Mouse (Mus musculus) layer of hippocampus, adult 2 months (tissue): ENCODE measurements around the gene Armt1. TPM values are rescaled to one million over a fixed set of nuclear protein-coding genes. Genes with fewer than 3 reads are reported as not detected.

ENCODE experiments used
- DNase-seq, 2 experiments: peaks; one replicate each; pipeline ENCODE4 v3.0.0; 2022; ENCODE audit warnings: low spot score in 2 of 2
- H3K27ac ChIP-seq: fragments of 200-600 bp; 2 replicates; pipeline ENCODE4 v1.8.1; 2022
- H3K4me3 ChIP-seq: fragments of 200-600 bp; 2 replicates; pipeline ENCODE4 v1.8.1; 2022; ENCODE audit warnings: mild to moderate bottlenecking
- CTCF ChIP-seq: fragments of 200-600 bp; conservative IDR thresholded peaks from 2 replicates; pipeline ENCODE4 v1.8.1; 2022; ENCODE audit warnings: antibody characterized with exemption, mild to moderate bottlenecking, moderate library complexity
- total RNA-seq, 2 experiments: library from RNA; stranded (reverse); gene quantifications; 2 replicates each; pipeline ENCODE4 v1.2.3; 2021

The Armt1 gene
- total RNA-seq, 2 experiments from 2014 or later: 24.0 to 24.9 TPM

DNA sequence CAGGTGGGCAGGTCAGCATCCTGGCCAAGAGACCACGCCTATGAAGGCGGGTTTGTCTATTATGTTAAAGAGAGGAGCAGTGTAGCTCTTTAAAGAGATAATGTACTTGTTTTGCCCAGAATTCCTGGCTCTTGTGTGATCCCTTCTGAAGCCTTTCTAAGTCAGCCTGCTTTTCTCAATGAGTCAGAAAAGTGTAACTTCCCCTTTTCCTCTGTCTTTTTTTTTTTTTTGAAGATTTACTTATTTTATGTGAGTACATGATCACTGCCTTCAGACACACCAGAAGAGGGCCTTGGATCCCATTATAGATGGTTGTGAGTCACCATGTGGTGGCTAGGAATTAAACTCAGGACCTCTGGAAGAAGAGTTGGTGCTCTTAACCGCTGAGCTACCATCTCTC is 37.1 kb downstream of the Armt1 start:
- Histone ChIP-seq H3K27ac (no peak overlapping the region), H3K4me3 (no peak overlapping the region)
- no peak for DNase-seq
- TF ChIP-seq CTCF: no peak

DNA sequence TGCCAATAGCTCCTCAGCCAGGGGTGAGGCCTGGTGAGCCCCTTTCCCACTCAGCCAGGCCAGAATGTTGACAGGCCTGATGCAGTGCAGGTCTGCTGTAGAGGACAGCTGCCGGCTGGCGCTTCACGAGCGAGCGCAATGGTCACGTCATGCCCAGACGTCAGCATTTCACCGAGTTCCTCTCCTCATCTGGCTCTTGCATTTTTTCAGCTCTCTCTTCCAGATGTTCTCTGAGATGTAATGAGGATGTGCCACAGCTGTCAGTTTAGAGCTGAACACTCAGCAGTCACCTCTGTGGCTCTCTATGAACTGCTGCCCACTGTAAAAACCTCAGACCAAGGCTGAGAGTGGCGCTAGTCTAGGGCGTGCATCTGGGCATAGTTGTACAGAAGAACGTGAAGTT is 41.3 kb downstream of the Armt1 start:
- DNase-seq: no peak
- Histone ChIP-seq H3K4me3 (no peak overlapping the region), H3K27ac (no peak overlapping the region)
- TF ChIP-seq CTCF: no peak

DNA sequence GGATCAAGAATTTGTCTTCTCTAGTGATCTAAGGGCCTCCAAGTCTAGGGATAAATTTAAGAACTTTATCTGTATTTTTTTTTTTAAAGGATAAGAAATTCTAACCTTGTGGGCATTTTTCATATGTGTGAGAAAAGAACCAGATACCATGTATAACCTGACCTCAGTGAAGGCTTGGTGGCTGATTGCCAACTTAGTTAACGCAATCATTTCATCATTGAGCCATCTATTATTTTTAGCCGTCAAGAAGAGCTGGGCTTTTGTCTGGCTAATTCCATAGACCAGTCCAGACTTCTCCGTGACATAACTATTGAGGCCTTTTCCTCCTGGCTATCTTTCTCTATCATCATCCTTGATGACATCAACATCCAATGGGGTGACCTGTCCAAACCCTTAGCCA is 43.2 kb downstream of the Armt1 start:
- Histone ChIP-seq H3K4me3 (no peak overlapping the region), H3K27ac (no peak overlapping the region)
- no peak for DNase-seq
- no peak for TF ChIP-seq CTCF

DNA sequence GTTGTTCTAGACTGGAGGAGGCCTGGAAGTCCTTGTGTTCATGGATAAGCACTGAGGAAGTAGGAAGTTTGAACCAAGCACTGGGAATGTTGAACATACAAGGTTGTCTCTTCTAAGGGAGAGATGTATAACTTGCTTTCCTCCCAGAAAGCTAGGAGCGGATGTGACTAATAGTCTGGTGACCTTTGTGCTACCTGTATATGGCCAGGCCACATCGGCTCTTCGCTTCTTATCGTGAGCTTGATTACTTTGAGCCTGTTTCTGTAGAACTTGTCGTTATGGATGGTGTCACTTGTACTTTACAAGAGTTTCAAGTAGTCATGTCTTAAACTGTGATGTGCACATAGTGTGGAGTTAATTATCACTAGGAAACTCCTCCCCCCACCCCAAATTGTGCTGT is 44.3 kb downstream of the Armt1 start:
- DNase-seq: no peak
- no peak overlapping the region for H3K27ac ChIP-seq
- H3K4me3 ChIP-seq: no peak overlapping the region
- no peak for TF ChIP-seq CTCF

DNA sequence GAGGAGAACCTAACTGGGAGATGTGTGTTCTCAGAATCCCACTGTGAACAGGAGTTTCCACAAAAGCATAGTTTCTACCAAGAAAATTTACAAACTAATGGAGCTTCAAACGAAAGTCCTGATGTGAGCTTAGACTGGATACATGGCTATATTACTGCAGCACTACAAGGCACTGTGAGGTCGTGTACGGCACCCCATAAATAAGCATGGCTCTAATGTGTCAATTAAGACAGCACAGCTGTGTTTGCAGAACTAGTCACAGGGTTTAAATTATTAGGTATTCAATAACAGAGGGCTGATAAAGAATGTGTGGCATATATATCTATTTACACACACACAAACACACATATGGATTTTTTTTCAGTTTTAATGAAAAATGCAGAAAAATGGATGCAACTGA is 48.7 kb downstream of the Armt1 start:
- Histone ChIP-seq H3K27ac (no peak overlapping the region), H3K4me3 (no peak overlapping the region)
- DNase-seq: no peak
- no peak for TF ChIP-seq CTCF

DNA sequence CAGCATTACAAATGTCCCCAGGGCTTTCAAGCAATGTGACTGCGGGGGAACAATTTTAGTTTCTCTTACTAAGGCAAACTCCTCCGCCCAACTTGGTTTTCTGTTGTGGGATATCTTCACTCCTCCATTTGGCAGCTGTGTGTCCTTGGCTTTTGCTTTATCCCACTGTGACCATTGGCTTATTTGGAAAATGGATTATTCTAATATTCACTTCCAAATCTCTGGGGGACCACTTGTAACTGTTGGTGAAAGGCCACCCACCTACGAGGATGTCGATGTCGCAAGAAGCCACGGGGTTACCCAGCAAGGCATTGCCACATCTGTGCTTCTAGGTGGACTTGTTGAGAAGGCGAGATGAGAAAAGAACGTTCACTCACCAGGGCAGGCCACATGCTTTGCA is 49.4 kb downstream of the Armt1 start:
- no peak for TF ChIP-seq CTCF
- Histone ChIP-seq H3K4me3 (no peak overlapping the region), H3K27ac (no peak overlapping the region)
- no peak for DNase-seq

DNA sequence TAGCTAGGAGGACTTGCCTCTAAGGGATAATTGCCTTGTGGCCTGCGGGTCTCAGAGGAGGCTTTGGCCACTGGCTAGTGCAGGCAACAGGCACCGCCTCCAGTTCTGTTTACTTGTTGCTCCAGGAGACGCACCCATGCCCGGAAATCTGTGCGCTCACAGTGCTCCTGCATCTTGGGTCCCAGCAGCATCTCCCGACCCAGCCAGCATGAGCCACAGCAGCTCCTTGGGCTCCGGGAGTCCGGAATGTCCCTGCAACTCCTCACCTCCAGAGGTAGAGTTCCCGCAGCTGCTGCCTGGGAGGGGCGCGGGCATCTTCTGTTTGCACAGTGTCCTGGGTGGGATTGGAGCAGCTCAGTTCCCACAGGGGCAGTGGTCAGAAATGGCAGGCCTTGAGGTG is 50.1 kb downstream of the Armt1 start, which contains the start of gene Ccdc170:
Gene Ccdc170 (plus strand): TSS at position 148 of the 400 bp plus-strand sequence.
- H3K4me3 ChIP-seq: no peak within 1 kb of the TSS

DNA sequence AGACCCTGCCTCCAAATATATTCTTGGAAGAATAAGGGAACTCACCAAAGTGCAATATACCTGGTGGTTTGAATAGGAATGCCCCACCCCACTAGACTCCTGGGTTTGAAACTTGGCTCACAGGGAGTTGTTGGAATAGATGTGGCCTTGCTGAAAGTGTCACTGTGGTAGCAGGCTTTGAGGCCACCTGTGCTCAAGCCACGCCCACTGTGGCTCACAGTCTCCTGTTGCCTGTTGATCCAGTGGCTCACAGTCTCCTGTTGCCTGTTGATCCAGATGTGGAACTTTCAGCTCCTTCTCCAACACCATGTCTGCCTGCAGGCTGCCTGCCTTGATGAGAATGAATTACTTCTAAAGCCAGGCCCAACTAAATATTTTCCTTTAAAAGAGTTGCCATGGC is 51.6 kb downstream of the Armt1 start:
- no peak for TF ChIP-seq CTCF
- no peak overlapping the region for H3K4me3 ChIP-seq
- H3K27ac ChIP-seq: no peak overlapping the region
- DNase-seq: no peak

More for the DNA sequence above, 50.1 kb downstream of the Armt1 start, which contains the start of gene Ccdc170:
- H3K27ac ChIP-seq: no peak within 1 kb of the TSS
- no peak for DNase-seq
- no peak for TF ChIP-seq CTCF

DNA sequence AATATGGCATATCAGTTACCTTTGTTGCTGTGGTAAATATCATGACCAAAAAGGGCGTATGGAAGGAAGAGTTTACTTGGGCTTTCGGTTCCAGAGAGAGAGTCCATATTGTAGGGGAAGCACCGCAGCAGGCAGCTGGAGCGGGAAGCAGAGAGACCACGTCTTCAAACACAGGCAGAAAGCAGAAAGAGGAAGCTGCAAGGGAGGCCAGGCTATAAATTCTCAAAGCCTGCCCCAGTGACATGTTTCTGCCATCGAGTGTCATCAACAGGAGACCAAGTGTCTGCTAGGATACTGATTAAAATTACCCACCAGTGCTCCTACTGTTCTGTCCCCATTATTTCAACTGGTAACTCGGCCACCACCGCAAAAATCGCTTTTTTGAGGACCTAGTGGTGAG is 52.7 kb downstream of the Armt1 start:
- DNase-seq: no peak
- Histone ChIP-seq H3K27ac (no peak overlapping the region), H3K4me3 (no peak overlapping the region)
- TF ChIP-seq CTCF: no peak

DNA sequence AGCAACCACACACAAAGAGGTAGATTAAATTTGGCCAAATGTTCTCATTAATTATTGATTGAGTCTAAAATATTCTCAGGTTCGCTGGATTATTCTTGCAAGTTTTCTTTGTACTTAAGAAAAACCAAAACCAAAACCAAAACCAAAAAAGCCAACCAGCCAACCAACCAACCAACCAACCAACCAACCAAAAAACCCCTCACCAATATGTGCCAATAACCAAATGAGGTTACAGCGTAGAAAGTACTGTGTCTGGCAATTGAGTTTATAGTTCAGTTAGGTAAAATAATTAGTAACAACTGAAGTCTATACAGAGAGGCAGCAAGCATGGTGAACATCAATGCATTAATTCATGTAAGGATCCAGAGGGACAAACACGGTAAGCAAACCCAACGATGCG is 57.6 kb downstream of the Armt1 start:
- no peak for DNase-seq
- H3K27ac ChIP-seq: no peak overlapping the region
- H3K4me3 ChIP-seq: no peak overlapping the region
- no peak for TF ChIP-seq CTCF

DNA sequence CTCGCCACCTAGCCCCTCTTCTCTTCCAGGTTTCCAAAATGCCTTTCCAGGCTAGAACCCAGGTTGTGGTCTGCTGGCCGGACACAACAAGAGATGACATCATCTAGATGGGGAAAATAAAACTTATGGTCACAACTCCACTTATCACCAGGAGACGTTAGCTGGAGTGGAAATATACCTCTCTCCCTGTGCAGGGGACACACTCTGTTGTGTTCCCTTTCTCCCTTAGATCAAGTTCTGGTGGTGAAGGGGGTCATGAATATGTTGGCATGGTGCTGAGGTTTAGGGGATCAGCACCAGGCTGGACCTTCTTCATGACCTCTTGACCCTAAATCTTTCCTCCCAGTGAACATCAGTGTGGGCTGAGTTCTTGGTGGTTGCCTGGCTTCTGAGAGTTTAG is 59.0 kb downstream of the Armt1 start:
- no peak for TF ChIP-seq CTCF
- Histone ChIP-seq H3K27ac (no peak overlapping the region), H3K4me3 (no peak overlapping the region)
- no peak for DNase-seq

DNA sequence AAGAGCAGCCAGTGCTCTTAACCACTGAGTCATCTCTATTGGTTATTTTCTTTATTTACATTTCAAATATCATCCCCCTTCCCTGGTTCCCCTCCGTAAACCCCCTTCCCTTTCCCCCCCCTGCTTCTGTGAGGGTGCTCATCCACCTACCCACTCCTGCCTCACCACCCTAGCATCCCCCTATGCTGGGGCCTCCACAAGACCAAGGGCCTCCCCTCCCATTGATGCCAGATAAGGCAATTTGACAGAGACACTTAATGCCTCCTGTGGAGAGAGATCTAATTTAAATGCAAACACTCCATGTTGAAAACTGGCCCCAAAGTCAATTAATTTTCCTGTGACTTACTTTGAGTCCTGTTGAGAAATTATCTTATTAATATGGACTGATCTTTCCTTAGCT is 59.8 kb downstream of the Armt1 start:
- Histone ChIP-seq H3K27ac (no peak overlapping the region), H3K4me3 (no peak overlapping the region)
- DNase-seq: no peak
- TF ChIP-seq CTCF: no peak

DNA sequence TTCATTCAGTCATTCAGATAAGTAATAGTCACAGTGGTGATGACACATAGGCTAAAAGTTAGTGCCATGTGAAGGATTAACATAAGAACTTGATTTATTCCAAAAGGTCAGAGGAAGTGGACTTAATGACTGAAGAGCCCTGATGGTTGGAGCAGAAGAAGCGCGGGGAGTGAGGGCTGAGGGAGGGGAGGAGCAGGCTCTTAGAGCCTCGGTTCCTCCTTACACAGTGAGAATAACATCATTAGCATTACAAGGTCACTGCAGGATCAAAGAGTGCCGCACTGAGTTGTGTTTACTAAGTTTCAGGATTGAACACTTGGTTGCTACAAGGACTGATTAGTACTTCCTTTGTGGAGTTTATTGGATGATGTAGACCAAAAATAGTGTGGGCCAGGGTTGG is 60.6 kb downstream of the Armt1 start:
- Histone ChIP-seq H3K4me3 (no peak overlapping the region), H3K27ac (no peak overlapping the region)
- no peak for DNase-seq
- TF ChIP-seq CTCF: no peak

DNA sequence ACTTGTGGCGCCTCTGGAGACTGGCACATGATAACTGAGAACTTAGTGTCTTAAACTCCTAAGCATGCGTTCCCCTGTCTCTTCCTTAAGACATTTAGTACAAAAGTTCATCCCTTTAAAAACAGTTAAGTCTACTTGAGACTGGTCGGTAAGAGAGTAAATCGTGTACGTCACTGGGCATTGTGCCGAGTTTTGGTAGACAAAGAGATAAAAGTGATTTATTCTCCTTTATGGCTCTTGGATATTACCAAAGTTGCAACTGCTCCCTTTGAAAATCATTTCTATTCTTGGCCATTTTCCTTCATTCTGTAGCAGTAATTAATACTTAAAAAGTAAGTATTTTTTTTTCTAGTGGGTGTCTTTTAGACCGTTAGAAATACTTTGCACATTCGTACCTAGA is 71.0 kb downstream of the Armt1 start:
- no peak for TF ChIP-seq CTCF
- DNase-seq: no peak
- H3K4me3 ChIP-seq: no peak overlapping the region
- H3K27ac ChIP-seq: no peak overlapping the region

Other genes with a start within 250 kb of the Armt1 start
- gene Akap12, start 166.1 kb upstream of the Armt1 start, total RNA-seq: 10 to 100 TPM; 11.0 to 11.3 TPM
- gene Zbtb2, start 44.4 kb upstream of the Armt1 start, total RNA-seq: 10 to 100 TPM; 11.8 to 13.2 TPM
- gene Rmnd1, start 79 bp upstream of the Armt1 start, total RNA-seq: 10 to 100 TPM; 33.1 to 44.9 TPM
- under 1 TPM; 0.41 to 0.54 TPM for gene Ccdc170, start 50.0 kb downstream of the Armt1 start, total RNA-seq
- gene Esr1, start 179.1 kb downstream of the Armt1 start, total RNA-seq: 1 to 10 TPM; 2.5 to 2.7 TPM